Mouse (Mus musculus): ENCODE results near the gene Robo1. TPM values are rescaled to one million over a fixed set of nuclear protein-coding genes. Genes with fewer than 3 reads are reported as not detected.
A peak's percentile ranks its signal among the peaks of the same experiment; 100 is the strongest.

Robo1 gene
- total RNA-seq, 2 experiments from 2014 or later: not detected

- no peak for ATAC-seq (replicated peaks; ENCODE audit: poor library complexity, severe bottlenecking)
Measured at GRCm38 (mm10) chr16:72585160-72585813, 277.2 kb downstream of the Robo1 start.

GRCm38 (mm10) chr16:72587376-72588072 is 279.4 kb downstream of the Robo1 start:
- ATAC-seq (replicated peaks; ENCODE audit: poor library complexity, severe bottlenecking): no peak

GRCm38 (mm10) chr16:72603487-72604206 is 295.5 kb downstream of the Robo1 start:
- no peak for ATAC-seq (replicated peaks; ENCODE audit: poor library complexity, severe bottlenecking)

- ATAC-seq (replicated peaks; ENCODE audit: poor library complexity, severe bottlenecking): peak; percentile 53; the same call in 1 of the 2 replicates
Measured at GRCm38 (mm10) chr16:72605066-72605465, 297.0 kb downstream of the Robo1 start.

- ATAC-seq (replicated peaks; ENCODE audit: poor library complexity, severe bottlenecking): no peak
Measured at GRCm38 (mm10) chr16:72610661-72611112, 302.6 kb downstream of the Robo1 start.

- no peak for ATAC-seq (replicated peaks; ENCODE audit: poor library complexity, severe bottlenecking)
Measured at GRCm38 (mm10) chr16:72614898-72615297, 306.8 kb downstream of the Robo1 start.

- no peak for ATAC-seq (replicated peaks; ENCODE audit: poor library complexity, severe bottlenecking)
Measured at GRCm38 (mm10) chr16:72615360-72615759, 307.3 kb downstream of the Robo1 start.

- no peak for ATAC-seq (replicated peaks; ENCODE audit: poor library complexity, severe bottlenecking)
Measured at GRCm38 (mm10) chr16:72622371-72622770, 314.3 kb downstream of the Robo1 start.

- ATAC-seq (replicated peaks; ENCODE audit: poor library complexity, severe bottlenecking): no peak
Measured at GRCm38 (mm10) chr16:72622868-72623267, 314.8 kb downstream of the Robo1 start.

GRCm38 (mm10) chr16:72633846-72634245 is 325.7 kb downstream of the Robo1 start:
- no peak for ATAC-seq (replicated peaks; ENCODE audit: poor library complexity, severe bottlenecking)

- ATAC-seq (replicated peaks; ENCODE audit: poor library complexity, severe bottlenecking): no peak
Measured at GRCm38 (mm10) chr16:72639332-72639940, 331.3 kb downstream of the Robo1 start.

- no peak for ATAC-seq (replicated peaks; ENCODE audit: poor library complexity, severe bottlenecking)
Measured at GRCm38 (mm10) chr16:72640932-72641811, 333.1 kb downstream of the Robo1 start.

GRCm38 (mm10) chr16:72645890-72646289 is 337.8 kb downstream of the Robo1 start:
- no peak for ATAC-seq (replicated peaks; ENCODE audit: poor library complexity, severe bottlenecking)

GRCm38 (mm10) chr16:72649314-72649713 is 341.2 kb downstream of the Robo1 start:
- no peak; the same call in 1 of the 2 replicates for ATAC-seq (replicated peaks; ENCODE audit: poor library complexity, severe bottlenecking)

- ATAC-seq (replicated peaks; ENCODE audit: poor library complexity, severe bottlenecking): no peak
Measured at GRCm38 (mm10) chr16:72655411-72655810, 347.3 kb downstream of the Robo1 start.

GRCm38 (mm10) chr16:72662837-72663350 is 354.8 kb downstream of the Robo1 start:
- ATAC-seq (replicated peaks; ENCODE audit: poor library complexity, severe bottlenecking): no peak

GRCm38 (mm10) chr16:72663351-72664232 is 355.5 kb downstream of the Robo1 start:
- peak; percentile 66 for ATAC-seq (replicated peaks; ENCODE audit: poor library complexity, severe bottlenecking)

- ATAC-seq (replicated peaks; ENCODE audit: poor library complexity, severe bottlenecking): no peak
Measured at GRCm38 (mm10) chr16:72664233-72664613, 356.1 kb downstream of the Robo1 start.

GRCm38 (mm10) chr16:72664806-72665205 is 356.7 kb downstream of the Robo1 start:
- ATAC-seq (replicated peaks; ENCODE audit: poor library complexity, severe bottlenecking): no peak

All from granulocyte monocyte progenitor cell, adult 5-6 weeks (primary cell).